Mouse (Mus musculus) ES-Bruce4 (cell line): Measurements from ENCODE around the gene Ptdss2.

ENCODE experiments used
- CTCF ChIP-seq: IDR thresholded peaks from one replicate; pipeline ENCODE4 v1.8.1; 2011; ENCODE audit warnings: low read depth, low read length
- EP300 ChIP-seq: IDR thresholded peaks from 2 replicates; pipeline ENCODE4 v1.6.1; 2011; ENCODE audit warnings: low read depth, low read length; ENCODE audit not compliant: insufficient read depth

DNA sequence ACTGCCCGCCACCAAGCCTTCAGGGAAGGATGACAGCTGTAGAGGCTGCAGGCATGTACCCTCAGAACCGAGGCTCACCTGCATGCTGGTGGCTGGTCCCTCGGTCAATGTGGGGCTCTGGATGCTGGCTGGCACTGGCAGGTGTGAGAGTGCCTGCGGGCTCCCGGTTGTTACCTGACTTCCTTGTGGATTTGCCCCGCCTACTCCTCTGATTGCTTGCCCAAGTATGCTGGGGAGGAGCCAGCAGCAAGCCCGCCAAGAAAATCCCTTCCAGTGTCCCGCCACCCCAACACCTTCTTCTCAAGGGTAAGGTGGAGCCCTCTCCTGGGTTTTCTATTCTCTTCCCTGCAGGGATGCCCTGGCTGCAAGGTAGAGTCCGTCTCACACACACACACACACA lies 4.5 kb upstream of the Ptdss2 start, which contains the start of gene Ano9:
- TF ChIP-seq EP300 (no peak), CTCF (no peak)
